Mouse (Mus musculus): ENCODE measurements around the gene Mrpl35.

The Mrpl35 gene

DNA sequence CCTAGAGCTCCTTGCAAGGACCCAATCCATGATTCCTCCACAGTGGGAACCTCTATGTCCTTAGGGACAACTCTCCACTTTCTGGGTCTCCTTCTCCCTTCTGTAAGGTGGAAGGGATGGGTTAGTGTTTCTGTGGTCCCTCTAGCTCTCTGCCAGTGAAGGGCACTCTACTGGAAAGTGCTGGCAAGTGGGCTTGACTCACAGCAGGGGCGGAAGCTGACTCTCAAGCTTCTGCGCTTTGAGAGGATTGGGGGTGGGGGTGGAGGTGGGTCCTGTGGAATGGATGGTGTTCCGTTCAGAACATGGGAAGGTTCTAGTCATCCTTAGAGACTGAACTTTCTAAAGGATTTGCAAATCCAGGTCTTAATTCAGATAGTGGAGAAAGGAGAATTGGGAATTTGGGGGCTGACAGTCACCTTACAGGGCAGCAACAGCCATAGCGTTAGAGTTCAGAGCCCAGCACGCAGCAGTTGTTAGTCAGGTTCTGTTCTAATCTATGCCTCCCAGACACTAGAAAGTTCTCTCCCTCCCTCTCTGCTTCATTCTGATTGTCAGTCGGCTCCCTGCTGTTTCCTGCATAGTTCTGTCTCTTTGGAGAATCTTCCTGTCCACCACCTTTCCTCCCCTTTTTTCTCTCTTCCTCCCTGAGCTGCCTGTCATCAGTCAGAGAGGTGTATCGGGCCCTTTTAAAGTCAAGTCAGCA is 25.6 kb downstream of the Mrpl35 start:
- DNase-seq (ENCODE audit: extremely low read depth, low read depth): peak; percentile 54

DNA sequence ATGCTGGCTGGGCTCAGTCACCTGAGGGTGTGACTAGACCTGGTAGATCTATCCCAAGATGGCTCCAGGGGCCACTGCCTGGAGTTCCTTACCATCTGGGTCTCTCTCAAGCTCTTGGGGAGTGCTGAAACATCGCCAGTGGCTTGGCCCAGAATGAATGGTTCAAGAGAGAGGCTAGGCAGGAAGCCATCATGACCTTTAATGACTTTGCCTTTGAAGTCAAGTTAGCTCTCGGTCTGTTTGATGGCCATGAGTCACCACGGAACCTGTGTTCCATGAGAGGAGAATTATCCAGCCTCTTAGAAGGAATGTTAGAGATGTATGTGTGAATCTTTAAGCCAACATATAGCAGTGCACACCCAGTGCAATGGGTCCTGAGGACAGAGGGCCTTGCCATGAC is 27.4 kb downstream of the Mrpl35 start:
- DNase-seq (ENCODE audit: extremely low read depth, low read depth): no peak

DNA sequence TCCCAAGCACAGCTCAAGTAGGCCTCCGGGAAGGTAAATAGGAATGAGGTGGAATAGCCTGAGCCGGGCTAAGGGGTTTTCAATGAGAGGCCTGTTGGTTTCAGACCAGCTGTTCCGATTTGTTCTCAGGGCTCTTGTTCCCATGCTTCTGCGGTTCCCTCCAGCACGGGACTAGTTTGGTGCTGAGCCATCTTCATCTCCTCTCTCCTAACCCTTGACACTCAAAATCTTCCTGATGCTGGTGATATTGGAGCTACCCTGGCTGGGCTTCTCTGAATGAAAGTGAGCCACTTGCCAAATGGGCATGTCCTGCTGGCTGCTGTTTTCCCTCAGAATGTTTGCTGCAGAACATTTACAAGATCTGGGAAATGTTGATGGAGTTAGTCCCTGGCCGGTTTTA is 35.0 kb downstream of the Mrpl35 start:
- DNase-seq (ENCODE audit: extremely low read depth, low read depth): no peak

DNA sequence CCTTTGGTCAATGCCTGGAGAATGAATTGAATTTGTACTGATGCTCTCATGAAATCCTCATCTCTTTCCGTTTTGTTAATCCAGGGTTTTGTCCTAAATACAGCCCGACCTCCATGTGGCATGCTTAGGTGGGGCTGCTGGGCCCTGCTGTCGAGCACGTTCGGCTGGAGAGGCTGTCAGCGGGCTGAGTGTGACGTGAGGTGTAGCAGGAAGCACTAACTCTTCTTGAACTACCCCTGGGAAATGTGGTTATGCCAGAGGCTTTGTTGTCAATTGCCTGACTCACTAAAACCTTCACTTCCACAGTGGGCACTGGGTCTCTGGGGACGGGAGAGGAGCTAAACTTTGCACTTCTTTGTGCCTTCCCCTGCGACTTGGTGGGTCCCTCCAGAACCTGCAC is 38.4 kb downstream of the Mrpl35 start:
- DNase-seq (ENCODE audit: extremely low read depth, low read depth): no peak

DNA sequence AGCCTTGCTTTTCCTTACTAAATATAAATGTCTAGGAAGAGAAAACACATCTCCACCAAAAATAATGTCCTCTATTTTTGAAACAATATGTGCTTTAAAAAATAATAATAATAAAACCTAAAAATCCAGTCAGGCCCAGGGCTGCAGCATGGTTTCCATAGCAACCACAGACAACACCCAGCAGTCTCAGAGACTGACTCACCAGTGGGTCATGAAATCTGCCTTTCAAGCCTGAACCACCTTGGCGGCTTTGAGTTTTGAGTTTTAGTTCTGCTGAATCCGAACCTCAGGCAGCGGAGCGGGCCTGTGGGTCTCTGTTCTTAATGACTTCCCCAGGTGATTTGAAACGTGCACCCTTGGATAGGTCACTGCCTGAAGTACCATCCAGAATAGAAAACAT is 43.6 kb downstream of the Mrpl35 start:
- no peak for DNase-seq (ENCODE audit: extremely low read depth, low read depth)

DNA sequence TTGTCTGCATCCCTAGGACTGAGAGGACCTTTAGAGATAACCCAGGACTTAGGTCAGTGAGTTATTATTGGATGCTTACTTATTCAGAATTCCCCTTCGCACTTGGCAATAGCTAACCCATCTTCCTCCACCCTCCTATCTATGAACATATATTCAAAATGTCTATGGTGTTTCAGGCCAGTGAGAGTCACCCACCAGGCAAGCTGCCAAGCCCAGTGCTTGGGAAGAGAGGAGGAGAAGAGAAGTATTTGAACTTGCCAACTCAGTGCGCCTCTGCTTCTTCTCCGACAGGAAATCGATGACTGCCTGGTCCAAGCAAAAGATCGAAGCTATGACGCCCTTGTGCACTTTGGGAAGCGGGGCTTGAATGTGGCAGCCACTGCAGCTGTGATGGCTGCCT is 46.3 kb downstream of the Mrpl35 start:
- DNase-seq (ENCODE audit: extremely low read depth, low read depth): no peak

DNA sequence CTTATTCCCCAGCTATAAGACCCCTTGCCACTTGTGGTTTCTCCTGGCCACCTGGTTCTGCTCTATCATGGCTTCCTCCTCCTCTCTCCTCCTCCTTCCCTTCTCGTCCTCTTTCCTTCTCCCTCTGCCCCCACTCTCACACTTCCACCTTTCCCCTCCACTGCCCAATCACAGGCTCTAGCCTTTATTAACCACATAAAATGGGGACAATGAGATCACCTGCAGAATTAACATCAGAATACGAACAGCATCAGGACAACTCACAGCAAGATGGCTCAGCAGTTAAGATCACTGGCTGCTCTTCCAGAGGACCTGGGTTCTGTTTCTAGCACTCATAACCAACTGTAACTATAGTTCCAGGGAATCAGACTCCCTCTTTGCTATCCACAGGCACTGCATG is 46.9 kb downstream of the Mrpl35 start:
- no peak for DNase-seq (ENCODE audit: extremely low read depth, low read depth)

DNA sequence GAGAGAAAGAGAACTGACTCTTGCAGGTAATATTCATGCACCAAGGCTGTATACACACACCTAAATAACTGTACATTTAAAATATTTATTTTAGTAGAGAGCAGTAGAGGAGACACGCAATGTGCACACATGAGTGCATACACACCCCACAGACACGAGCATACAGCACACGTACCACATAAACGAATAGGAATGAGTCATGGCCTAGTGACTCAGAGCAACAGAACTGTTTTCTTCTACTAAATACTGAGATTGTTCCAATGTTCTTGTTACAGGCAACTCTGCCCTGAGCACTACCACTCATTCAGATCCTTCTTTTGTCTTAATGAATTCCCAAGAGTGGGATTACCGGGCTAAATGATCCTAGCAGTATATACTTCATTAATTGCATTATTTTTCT is 48.8 kb downstream of the Mrpl35 start:
- DNase-seq (ENCODE audit: extremely low read depth, low read depth): no peak

DNA sequence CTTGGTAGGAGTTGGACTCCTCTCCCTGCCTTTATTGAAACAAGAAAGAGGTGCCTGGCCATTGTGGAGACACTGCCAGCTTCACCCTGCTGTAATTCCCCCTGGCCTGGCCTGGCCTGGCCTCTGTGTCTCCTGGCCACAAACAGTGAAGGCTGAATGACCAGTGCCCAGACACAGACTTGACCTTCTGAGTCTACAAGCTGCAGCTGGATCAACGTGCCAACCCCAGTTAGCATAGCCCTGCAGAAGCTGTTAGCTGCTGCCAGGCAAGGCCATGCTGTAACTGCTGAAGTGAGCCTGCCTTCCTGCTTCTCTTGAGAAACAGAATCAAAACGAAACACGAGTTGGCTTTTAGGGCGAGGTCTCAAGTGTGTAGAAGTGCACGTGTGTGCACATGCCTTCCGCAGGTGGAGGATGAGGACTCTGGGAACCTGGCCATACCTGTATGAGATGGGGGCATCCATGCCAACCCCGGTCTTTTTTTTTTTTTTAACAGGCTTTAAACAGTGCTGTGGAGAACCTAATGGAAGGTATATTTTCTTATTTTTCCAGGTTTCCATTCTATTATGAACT is 54.0 kb downstream of the Mrpl35 start:
- DNase-seq (ENCODE audit: extremely low read depth, low read depth): no peak

DNA sequence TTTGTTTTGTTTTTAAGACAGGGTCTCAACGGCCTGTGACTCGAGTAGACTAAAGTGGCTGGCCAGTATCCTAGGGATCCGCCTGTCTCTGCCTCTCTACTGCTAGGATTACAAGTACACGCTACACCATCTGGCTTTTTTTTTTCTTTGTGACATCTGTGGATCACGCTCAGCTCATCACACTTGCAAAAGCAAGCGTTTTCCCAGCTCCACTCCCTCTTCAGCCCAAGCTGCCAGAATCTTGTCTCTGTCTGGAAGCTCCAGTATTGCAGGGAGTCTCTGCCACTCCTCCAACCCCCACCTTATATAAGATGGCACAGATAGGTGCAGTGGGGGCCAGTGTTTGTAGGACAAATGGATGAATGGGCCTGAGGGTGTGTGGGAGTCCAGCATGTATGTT is 54.6 kb downstream of the Mrpl35 start:
- DNase-seq (ENCODE audit: extremely low read depth, low read depth): no peak

DNA sequence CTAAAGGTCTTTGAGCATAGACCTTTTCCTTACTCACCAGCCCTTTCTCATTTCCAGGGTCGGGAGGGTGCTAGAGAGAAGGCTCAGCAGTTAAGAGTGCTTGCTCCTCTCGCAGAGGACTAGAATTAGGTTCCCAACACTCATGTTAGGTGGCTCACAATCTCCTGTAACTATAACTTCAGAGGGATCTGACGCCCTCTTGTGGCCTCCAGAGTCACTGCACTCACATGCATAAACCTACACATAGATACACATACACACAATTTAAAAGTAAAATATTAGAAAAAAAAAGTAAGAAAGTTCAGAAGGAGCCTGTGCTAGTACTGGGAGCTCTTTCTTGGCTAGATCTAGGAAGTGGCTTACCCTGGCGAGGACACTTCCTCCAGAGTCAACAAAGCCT is 55.5 kb downstream of the Mrpl35 start:
- DNase-seq (ENCODE audit: extremely low read depth, low read depth): no peak

DNA sequence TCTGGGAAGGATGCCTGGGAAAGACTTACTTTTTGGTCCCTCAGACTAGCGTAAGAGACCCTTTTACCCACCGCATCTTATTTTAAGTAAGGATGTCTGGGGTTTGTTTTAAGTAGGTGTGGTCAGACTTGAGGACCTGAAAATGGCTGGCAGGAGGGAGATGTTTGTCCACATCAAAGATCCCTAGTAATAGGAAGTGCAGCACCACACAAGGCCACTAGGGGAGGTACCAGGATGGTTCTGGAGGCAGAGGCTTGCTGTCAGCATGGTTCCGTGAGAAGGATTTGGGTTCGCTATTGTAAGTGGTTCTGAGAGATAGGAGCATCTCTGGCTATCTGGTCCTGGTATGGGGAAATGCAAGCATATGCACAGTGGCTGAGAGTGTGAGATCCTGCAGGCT is 55.9 kb downstream of the Mrpl35 start:
- no peak for DNase-seq (ENCODE audit: extremely low read depth, low read depth)

DNA sequence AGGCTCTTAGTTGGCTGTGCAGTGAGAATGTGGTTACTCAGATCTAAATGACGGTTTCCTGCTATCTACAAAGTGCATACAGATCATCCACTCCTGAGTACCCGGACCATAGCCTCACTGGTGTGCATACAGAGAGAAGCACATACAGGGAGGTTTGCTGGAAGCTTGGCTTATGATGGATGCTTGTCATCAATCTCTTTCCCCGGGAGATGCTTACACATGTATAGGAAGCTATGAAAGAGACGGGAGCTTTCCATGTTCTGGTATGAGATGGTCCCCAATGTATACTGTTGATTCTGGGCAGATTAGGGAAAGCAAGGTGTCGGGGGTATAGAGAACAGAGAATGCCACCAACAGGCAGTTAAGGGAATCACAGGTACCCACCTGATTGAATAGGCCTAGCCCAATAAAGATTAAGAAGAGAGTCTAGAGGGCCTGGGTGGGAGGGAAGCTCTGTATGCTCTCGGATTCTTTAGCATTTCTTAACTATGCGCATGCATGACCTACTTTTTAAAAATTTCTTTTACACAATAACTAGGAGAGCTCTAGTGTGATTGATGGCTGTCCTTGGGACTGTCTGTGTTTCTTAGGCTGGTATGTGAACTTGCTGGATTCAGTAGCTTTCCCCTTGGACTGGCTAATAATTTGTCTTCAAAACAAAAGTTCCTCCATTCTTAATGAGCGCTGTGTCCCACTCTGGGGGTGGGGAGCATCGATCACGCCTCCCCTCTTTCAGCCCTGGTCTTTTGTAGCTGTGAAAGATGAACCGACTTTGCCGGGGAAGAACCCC is 56.7 kb downstream of the Mrpl35 start:
- DNase-seq (ENCODE audit: extremely low read depth, low read depth): no peak

DNA sequence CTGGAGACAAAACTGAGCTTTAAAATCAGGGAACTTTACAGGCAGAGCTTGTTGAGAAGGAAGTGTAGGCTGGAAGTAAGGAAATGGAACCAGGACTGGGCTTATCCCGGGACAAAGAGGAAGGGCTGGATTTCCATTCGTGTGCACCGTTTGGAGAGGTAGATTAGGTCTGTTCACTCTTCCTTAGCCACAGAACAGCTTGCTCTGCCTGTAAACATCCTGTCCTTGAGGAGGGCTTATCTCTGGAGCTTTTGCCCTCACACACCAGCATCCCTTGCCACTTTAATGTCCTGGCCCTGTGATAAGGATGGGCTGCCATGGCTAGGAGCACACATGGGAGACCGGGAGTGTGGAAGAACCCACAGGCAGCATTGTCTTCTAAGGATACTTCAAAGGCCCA is 59.0 kb downstream of the Mrpl35 start:
- no peak for DNase-seq (ENCODE audit: extremely low read depth, low read depth)

Data from MEL-GATA-1-ER (cell line).